Mouse (Mus musculus): Measurements from ENCODE around the gene Clec9a. TPM values are rescaled to one million over a fixed set of nuclear protein-coding genes. Genes with fewer than 3 reads are reported as not detected.
A peak's percentile ranks its signal among the peaks of the same experiment; 100 is the strongest.

Clec9a gene
- polyA plus RNA-seq (2015; fragmentation: Nextera tagmentation; extraction: Ambion mirVana) = 0.22 and 0.25 TPM in 2 replicates

- Histone ChIP-seq H3K36me3 (replicated peaks) (no peaks in the 10 kb centered on the region), H3K27me3 (no peaks in the 10 kb centered on the region), H3K27ac (replicated peaks) (0 out of 2 replicates have a peak within 1 kb of the TSS, but pooled peaks have one; percentile 22), H3K4me3 (replicated peaks) (no peak within 1 kb of the TSS), H3K9ac (no peak within 1 kb of the TSS), H3K4me1 (replicated peaks) (no peaks in the 10 kb centered on the region), H3K9me3 (replicated peaks) (no peaks in the 10 kb centered on the region), H3K4me2 (no peak within 1 kb of the TSS)
- no peak for ATAC-seq (ENCODE audit: insufficient read depth)
- WGBS (ENCODE audit: insufficient replicate concordance) = 52% methylated on average over 2 of the region's 2 CpGs
Observed at GRCm38 (mm10) chr6:129408562-129408961, at the start of gene Clec9a. Gene Clec9a (plus strand): TSS chr6:129408862.

- Histone ChIP-seq H3K9ac (no peak overlapping the region), H3K9me3 (replicated peaks) (no peaks in the 10 kb centered on the region), H3K4me2 (no peak overlapping the region), H3K36me3 (replicated peaks) (no peaks in the 10 kb centered on the region), H3K4me1 (replicated peaks) (peaks cover 5% of the 10 kb centered on the region; the same call in 1 of the 2 replicates), H3K27ac (replicated peaks) (no peak overlapping the region), H3K27me3 (no peaks in the 10 kb centered on the region), H3K4me3 (replicated peaks) (no peak overlapping the region)
- no peak for ATAC-seq (ENCODE audit: insufficient read depth)
- whole genome bisulfite sequencing (ENCODE audit: insufficient replicate concordance) = 64% methylated on average over 2 of the region's 2 CpGs
Observed at GRCm38 (mm10) chr6:129359515-129359914, 49.1 kb upstream of the Clec9a start.

GRCm38 (mm10) chr6:129363942-129364341 lies 44.7 kb upstream of the Clec9a start:
- Histone ChIP-seq H3K4me2 (no peak overlapping the region), H3K27me3 (no peaks in the 10 kb centered on the region), H3K4me1 (replicated peaks) (peaks cover 5% of the 10 kb centered on the region; the same call in 1 of the 2 replicates), H3K27ac (replicated peaks) (no peak overlapping the region), H3K4me3 (replicated peaks) (no peak overlapping the region), H3K36me3 (replicated peaks) (no peaks in the 10 kb centered on the region), H3K9ac (no peak overlapping the region), H3K9me3 (replicated peaks) (no peaks in the 10 kb centered on the region)
- 41% methylated on average over 1 of the region's 1 CpGs for WGBS (ENCODE audit: insufficient replicate concordance)
- ATAC-seq (ENCODE audit: insufficient read depth) = no peak

- 8% methylated on average over 6 of the region's 6 CpGs for WGBS (ENCODE audit: insufficient replicate concordance)
- ATAC-seq (ENCODE audit: insufficient read depth) = no peak
Observed at GRCm38 (mm10) chr6:129365959-129366359, 42.7 kb upstream of the Clec9a start.

GRCm38 (mm10) chr6:129369374-129370132 lies 39.1 kb upstream of the Clec9a start:
- ATAC-seq (ENCODE audit: insufficient read depth) = no peak
- WGBS (ENCODE audit: insufficient replicate concordance) = 56% methylated on average over 7 of the region's 7 CpGs
- H3K4me2 ChIP-seq = no peak overlapping the region
- no peaks in the 10 kb centered on the region for H3K36me3 ChIP-seq (replicated peaks)
- no peaks in the 10 kb centered on the region for H3K9me3 ChIP-seq (replicated peaks)
- no peak overlapping the region for H3K4me3 ChIP-seq (replicated peaks)
- H3K9ac ChIP-seq = no peak overlapping the region
- H3K27ac ChIP-seq (replicated peaks) = no peak overlapping the region
- no peaks in the 10 kb centered on the region for H3K27me3 ChIP-seq
- no peaks in the 10 kb centered on the region for H3K4me1 ChIP-seq (replicated peaks)

More at GRCm38 (mm10) chr6:129365959-129366359, 42.7 kb upstream of the Clec9a start:
- Histone ChIP-seq H3K9me3 (replicated peaks) (no peaks in the 10 kb centered on the region), H3K27me3 (no peaks in the 10 kb centered on the region), H3K27ac (replicated peaks) (no peak overlapping the region), H3K4me2 (no peak overlapping the region), H3K36me3 (replicated peaks) (no peaks in the 10 kb centered on the region), H3K4me3 (replicated peaks) (no peak overlapping the region), H3K4me1 (replicated peaks) (peaks cover 5% of the 10 kb centered on the region; the same call in 1 of the 2 replicates), H3K9ac (no peak overlapping the region)

- Histone ChIP-seq H3K27me3 (no peaks in the 10 kb centered on the region), H3K9ac (no peak overlapping the region), H3K9me3 (replicated peaks) (no peaks in the 10 kb centered on the region), H3K4me2 (no peak overlapping the region), H3K27ac (replicated peaks) (no peak overlapping the region), H3K4me1 (replicated peaks) (no peaks in the 10 kb centered on the region), H3K36me3 (replicated peaks) (no peaks in the 10 kb centered on the region), H3K4me3 (replicated peaks) (no peak overlapping the region)
- ATAC-seq (ENCODE audit: insufficient read depth) = no peak
- 26% methylated on average over 2 of the region's 2 CpGs for WGBS (ENCODE audit: insufficient replicate concordance)
Observed at GRCm38 (mm10) chr6:129374937-129375471, 33.7 kb upstream of the Clec9a start.

GRCm38 (mm10) chr6:129380454-129380853 lies 28.2 kb upstream of the Clec9a start:
- ATAC-seq (ENCODE audit: insufficient read depth) = no peak
- H3K27me3 ChIP-seq = no peaks in the 10 kb centered on the region
- WGBS (ENCODE audit: insufficient replicate concordance) = 70% methylated on average over 4 of the region's 4 CpGs

GRCm38 (mm10) chr6:129381736-129382135 lies 26.9 kb upstream of the Clec9a start:
- no peaks in the 10 kb centered on the region for H3K9me3 ChIP-seq (replicated peaks)
- no peak overlapping the region for H3K4me3 ChIP-seq (replicated peaks)
- WGBS (ENCODE audit: insufficient replicate concordance) = 41% methylated on average over 1 of the region's 1 CpGs
- H3K9ac ChIP-seq = no peak overlapping the region
- no peak for ATAC-seq (ENCODE audit: insufficient read depth)
- H3K4me1 ChIP-seq (replicated peaks) = no peaks in the 10 kb centered on the region
- H3K36me3 ChIP-seq (replicated peaks) = no peaks in the 10 kb centered on the region
- no peak overlapping the region for H3K27ac ChIP-seq (replicated peaks)
- no peak overlapping the region for H3K4me2 ChIP-seq
- no peaks in the 10 kb centered on the region for H3K27me3 ChIP-seq

More at GRCm38 (mm10) chr6:129380454-129380853, 28.2 kb upstream of the Clec9a start:
- no peaks in the 10 kb centered on the region for H3K9me3 ChIP-seq (replicated peaks)
- no peaks in the 10 kb centered on the region for H3K36me3 ChIP-seq (replicated peaks)
- no peaks in the 10 kb centered on the region for H3K4me1 ChIP-seq (replicated peaks)
- H3K4me3 ChIP-seq (replicated peaks) = no peak overlapping the region
- no peak overlapping the region for H3K27ac ChIP-seq (replicated peaks)
- H3K9ac ChIP-seq = no peak overlapping the region
- H3K4me2 ChIP-seq = no peak overlapping the region

- no peak overlapping the region for H3K4me3 ChIP-seq (replicated peaks)
- no peaks in the 10 kb centered on the region for H3K4me1 ChIP-seq (replicated peaks)
- ATAC-seq (ENCODE audit: insufficient read depth) = no peak
- no peak overlapping the region for H3K27ac ChIP-seq (replicated peaks)
- H3K9me3 ChIP-seq (replicated peaks) = no peaks in the 10 kb centered on the region
- no peak overlapping the region for H3K9ac ChIP-seq
- no peaks in the 10 kb centered on the region for H3K36me3 ChIP-seq (replicated peaks)
- WGBS (ENCODE audit: insufficient replicate concordance) = 69% methylated on average over 3 of the region's 3 CpGs
- H3K27me3 ChIP-seq = no peaks in the 10 kb centered on the region
- H3K4me2 ChIP-seq = no peak overlapping the region
Observed at GRCm38 (mm10) chr6:129383466-129383865, 25.2 kb upstream of the Clec9a start.

GRCm38 (mm10) chr6:129385000-129385399 lies 23.7 kb upstream of the Clec9a start:
- no peaks in the 10 kb centered on the region for H3K9me3 ChIP-seq (replicated peaks)
- ATAC-seq (ENCODE audit: insufficient read depth) = no peak
- H3K4me2 ChIP-seq = no peak overlapping the region
- H3K36me3 ChIP-seq (replicated peaks) = no peaks in the 10 kb centered on the region
- 69% methylated on average over 4 of the region's 4 CpGs for WGBS (ENCODE audit: insufficient replicate concordance)
- H3K27ac ChIP-seq (replicated peaks) = no peak overlapping the region
- no peaks in the 10 kb centered on the region for H3K27me3 ChIP-seq
- no peak overlapping the region for H3K9ac ChIP-seq
- no peaks in the 10 kb centered on the region for H3K4me1 ChIP-seq (replicated peaks)
- no peak overlapping the region for H3K4me3 ChIP-seq (replicated peaks)

GRCm38 (mm10) chr6:129385774-129386173 lies 22.9 kb upstream of the Clec9a start, which contains the start of gene Clec12b:
Gene Clec12b (minus strand): TSS chr6:129385874.
- H3K9me3 ChIP-seq (replicated peaks) = no peaks in the 10 kb centered on the region
- no peak within 1 kb of the TSS for H3K9ac ChIP-seq
- H3K27me3 ChIP-seq = no peaks in the 10 kb centered on the region
- no peak within 1 kb of the TSS for H3K27ac ChIP-seq (replicated peaks)
- no peak for ATAC-seq (ENCODE audit: insufficient read depth)
- 57% methylated on average over 2 of the region's 2 CpGs for WGBS (ENCODE audit: insufficient replicate concordance)
- no peaks in the 10 kb centered on the region for H3K36me3 ChIP-seq (replicated peaks)
- no peaks in the 10 kb centered on the region for H3K4me1 ChIP-seq (replicated peaks)
- H3K4me3 ChIP-seq (replicated peaks) = no peak within 1 kb of the TSS
- no peak within 1 kb of the TSS for H3K4me2 ChIP-seq
